Mouse (Mus musculus) lung, postnatal 25 days (tissue): ENCODE results near the gene Casp3.

Experiments
- DNase-seq: peaks from one replicate; pipeline ENCODE4 v3.0.0; 2022; ENCODE audit warnings: low spot score

Casp3 gene

GRCm38 (mm10) chr8:46606930-46607329 lies 10.2 kb upstream of the Casp3 start:
- no peak for DNase-seq

- DNase-seq, result no peak
Observed at GRCm38 (mm10) chr8:46611557-46611956, 5.5 kb upstream of the Casp3 start.

- DNase-seq, result no peak
Observed at GRCm38 (mm10) chr8:46612913-46613312, 4.2 kb upstream of the Casp3 start.

- DNase-seq, result no peak
Observed at GRCm38 (mm10) chr8:46613377-46613776, 3.7 kb upstream of the Casp3 start.

- DNase-seq, result no peak
Observed at GRCm38 (mm10) chr8:46615936-46616335, 1.2 kb upstream of the Casp3 start.

- DNase-seq, result peak; percentile 21
Observed at GRCm38 (mm10) chr8:46617690-46618620, 864 bp downstream of the Casp3 start.

- no peak for DNase-seq
Observed at GRCm38 (mm10) chr8:46618639-46619320, 1.7 kb downstream of the Casp3 start.

- DNase-seq, result no peak
Observed at GRCm38 (mm10) chr8:46622446-46623270, 5.6 kb downstream of the Casp3 start.

GRCm38 (mm10) chr8:46625166-46625565 lies 8.1 kb downstream of the Casp3 start:
- DNase-seq, result no peak

- no peak for DNase-seq
Observed at GRCm38 (mm10) chr8:46626642-46627041, 9.6 kb downstream of the Casp3 start.

- DNase-seq, result no peak
Observed at GRCm38 (mm10) chr8:46627881-46628280, 10.8 kb downstream of the Casp3 start.

GRCm38 (mm10) chr8:46628645-46629044 lies 11.6 kb downstream of the Casp3 start:
- DNase-seq, result no peak

- no peak for DNase-seq
Observed at GRCm38 (mm10) chr8:46630422-46630821, 13.3 kb downstream of the Casp3 start.

GRCm38 (mm10) chr8:46630932-46631331 lies 13.8 kb downstream of the Casp3 start:
- DNase-seq, result no peak

GRCm38 (mm10) chr8:46639010-46639571 lies 22.0 kb downstream of the Casp3 start:
- DNase-seq, result peak; percentile 59

GRCm38 (mm10) chr8:46639852-46640251 lies 22.8 kb downstream of the Casp3 start:
- peak; percentile 18 for DNase-seq

- DNase-seq, result no peak
Observed at GRCm38 (mm10) chr8:46641272-46641671, 24.2 kb downstream of the Casp3 start.

- DNase-seq, result peak; percentile 51
Observed at GRCm38 (mm10) chr8:46648421-46648820, 31.3 kb downstream of the Casp3 start.

GRCm38 (mm10) chr8:46651872-46652271 lies 34.8 kb downstream of the Casp3 start:
- peak; percentile 26 for DNase-seq

- DNase-seq, result no peak
Observed at GRCm38 (mm10) chr8:46655919-46656318, 38.8 kb downstream of the Casp3 start.

GRCm38 (mm10) chr8:46671496-46671895 lies 54.4 kb downstream of the Casp3 start:
- peak; percentile 77 for DNase-seq
